Mouse (Mus musculus): ENCODE data around the gene Hsd11b1.

DNA sequence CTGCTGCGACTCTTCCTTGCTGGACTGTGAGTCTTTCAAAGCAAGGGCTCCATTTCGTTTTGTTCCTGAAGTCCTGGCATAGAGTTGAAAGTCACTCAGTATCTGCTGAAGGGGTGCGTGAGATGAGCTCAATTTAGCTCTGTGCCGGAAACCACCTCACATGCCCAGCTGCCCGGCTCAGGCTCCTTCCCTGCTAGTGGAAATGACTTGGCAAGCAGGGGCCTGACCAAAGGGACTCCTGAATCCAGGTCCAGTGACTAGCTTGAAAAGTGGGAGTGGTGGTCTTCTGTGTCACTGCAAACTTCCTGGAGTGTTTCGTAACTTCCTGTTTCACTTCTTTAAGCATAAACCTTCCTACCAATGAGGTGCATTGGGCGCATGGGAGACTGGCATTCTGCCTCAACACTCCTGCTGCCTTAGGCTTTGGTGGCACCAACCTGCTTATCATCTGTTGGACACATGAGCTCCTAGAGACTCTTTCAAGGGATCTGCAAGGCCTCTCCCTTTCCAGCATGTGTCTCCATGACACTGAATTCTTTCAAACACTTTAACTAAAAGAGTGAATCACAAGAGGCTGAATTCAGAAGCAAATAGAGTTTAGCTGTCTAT, 72.1 kb downstream of the Hsd11b1 start:
- no peak for TF ChIP-seq POLR2A (IDR thresholded peaks at IDR 0.05; ENCODE audit: insufficient read depth, low read depth, low read length)
- TF ChIP-seq CTCF (IDR thresholded peaks at IDR 0.05) = no peak

All from heart, adult 2 months (tissue).